Mouse (Mus musculus): ENCODE measurements at regions not wholly inside any gene's neighbourhood (a gene's known extent, or its start where the extent isn't known, plus 50 kb on each side); places are given as distances from the start of the nearest gene placed in this dataset.

GRCm38 (mm10) chr6:96057575-96058159 lies 55.3 kb upstream of the Fam19a1 start:
- no peak for TF ChIP-seq CTCF (IDR thresholded peaks at IDR 0.05; ENCODE audit: borderline replicate concordance, insufficient read depth, low read depth, low read length)
- no peak for TF ChIP-seq POLR2A (IDR thresholded peaks at IDR 0.05; ENCODE audit: borderline replicate concordance, insufficient read depth, low read length)

Measured in cerebellum, adult 2 months (tissue).